Mouse (Mus musculus): ENCODE measurements around the gene Inpp5e. TPM values are rescaled to one million over a fixed set of nuclear protein-coding genes. Genes with fewer than 3 reads are reported as not detected.

Inpp5e gene
- polyA plus RNA-seq, 1 experiment: 47.4 TPM

DNA sequence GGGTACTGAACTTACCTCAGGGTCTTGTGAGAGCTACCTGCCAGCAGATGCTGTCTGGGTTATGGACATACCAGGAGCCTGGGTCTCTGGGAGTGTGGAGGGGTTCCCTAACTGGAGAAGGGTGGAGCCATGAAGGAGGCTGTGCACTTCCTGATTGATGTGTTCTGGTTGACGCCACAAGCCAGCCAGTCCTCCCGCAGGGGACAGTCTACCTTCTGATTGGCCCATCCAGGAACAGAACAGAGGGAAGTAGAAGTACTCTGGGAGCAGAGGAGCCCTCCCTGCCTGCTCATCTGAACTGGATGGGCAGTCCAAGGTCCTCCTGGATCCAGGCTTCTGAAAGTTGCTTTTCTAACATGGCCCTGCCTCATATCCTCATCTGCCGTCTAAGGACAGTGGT, 48.2 kb downstream of the Inpp5e start, which contains the start of gene Card9:
Gene Card9, minus strand, starts transcription at position 147 of the 400 bp plus-strand sequence.
- Histone ChIP-seq H3K4me1 (replicated peaks; ENCODE audit: control insufficient read depth, insufficient read depth, low read length) (peaks cover 30% of the 10 kb centered on the region), H3K27ac (ENCODE audit: control insufficient read depth, insufficient read depth, low read length) (no peak within 1 kb of the TSS), H3K27me3 (ENCODE audit: control insufficient read depth, insufficient read depth, low read length) (no peaks in the 10 kb centered on the region), H3K36me3 (ENCODE audit: control insufficient read depth, insufficient read depth, low read length) (peaks cover 4% of the 10 kb centered on the region; the same call in 1 of the 2 replicates), H3K4me3 (ENCODE audit: control insufficient read depth, insufficient read depth, low read length) (no peak within 1 kb of the TSS)
- TF ChIP-seq CTCF (IDR thresholded peaks at IDR 0.05; ENCODE audit: borderline replicate concordance, control insufficient read depth, extremely low read depth, insufficient read depth, low read length, poor library complexity): no peak
- TF ChIP-seq POLR2A (IDR thresholded peaks at IDR 0.05; ENCODE audit: control insufficient read depth, extremely low read depth, insufficient read depth, low read length, poor library complexity): no peak
- no peak for DNase-seq
- 53% methylated on average over 3 of the region's 3 CpGs for WGBS

DNA sequence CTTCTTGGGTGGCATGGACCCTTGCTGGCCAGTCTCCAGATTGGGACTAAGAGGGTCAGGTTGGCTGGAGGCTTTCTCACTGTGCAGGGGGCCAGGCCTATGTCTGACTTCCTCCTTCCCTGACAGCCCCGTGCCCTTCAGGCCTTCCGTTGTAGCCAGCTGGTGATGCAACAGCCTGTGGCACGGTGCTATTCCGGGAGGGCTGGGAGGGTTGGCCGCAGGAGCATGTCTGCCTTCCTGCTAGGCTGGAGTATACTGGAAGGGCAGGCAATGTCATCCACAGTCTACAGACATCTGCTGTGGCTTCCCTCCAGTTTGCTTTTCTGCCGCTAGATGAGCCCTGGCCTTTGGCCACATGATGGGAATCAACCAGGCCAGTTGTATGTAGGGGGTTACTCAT, 49.0 kb downstream of the Inpp5e start:
- 46% methylated on average over 6 of the region's 6 CpGs for WGBS
- no peak overlapping the region for H3K27ac ChIP-seq (ENCODE audit: control insufficient read depth, insufficient read depth, low read length)
- peaks cover 35% of the 10 kb centered on the region for H3K4me1 ChIP-seq (replicated peaks; ENCODE audit: control insufficient read depth, insufficient read depth, low read length)
- TF ChIP-seq POLR2A (IDR thresholded peaks at IDR 0.05; ENCODE audit: control insufficient read depth, extremely low read depth, insufficient read depth, low read length, poor library complexity) (no peak), CTCF (IDR thresholded peaks at IDR 0.05; ENCODE audit: borderline replicate concordance, control insufficient read depth, extremely low read depth, insufficient read depth, low read length, poor library complexity) (no peak)
- no peaks in the 10 kb centered on the region for H3K27me3 ChIP-seq (ENCODE audit: control insufficient read depth, insufficient read depth, low read length)
- H3K4me3 ChIP-seq (ENCODE audit: control insufficient read depth, insufficient read depth, low read length): no peak overlapping the region
- no peak for DNase-seq
- H3K36me3 ChIP-seq (ENCODE audit: control insufficient read depth, insufficient read depth, low read length): no peaks in the 10 kb centered on the region

DNA sequence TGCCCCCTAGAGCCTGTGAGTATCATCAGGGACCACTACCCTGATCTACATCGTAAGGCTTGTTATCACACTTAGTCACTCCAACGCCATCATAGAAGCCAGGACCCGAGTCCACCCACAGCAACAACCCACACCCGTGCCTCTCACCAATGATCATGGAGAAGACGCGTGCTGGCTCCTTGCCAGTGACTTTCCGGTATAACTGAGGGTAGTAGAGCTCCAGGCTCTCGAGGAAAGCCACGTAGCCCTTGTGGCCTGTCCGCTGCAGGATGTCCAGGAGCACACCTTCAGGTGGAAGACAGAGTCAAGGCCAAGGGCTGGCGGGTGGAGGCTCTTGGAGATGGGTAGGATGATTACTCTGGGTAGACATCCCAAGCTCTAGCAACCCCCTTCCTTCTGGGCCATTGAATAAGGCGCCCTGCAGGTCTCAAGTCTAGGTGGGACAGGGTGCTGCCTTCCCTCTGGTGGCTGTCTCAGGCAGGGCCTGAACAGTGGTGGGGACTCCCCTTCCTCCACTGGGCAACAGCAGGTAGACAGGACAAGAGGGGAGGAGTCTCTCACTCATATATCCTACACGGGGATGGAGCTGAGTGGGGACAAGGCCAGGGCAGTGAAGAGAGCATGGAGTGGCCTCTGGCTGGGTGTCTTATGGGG, 50.2 kb downstream of the Inpp5e start:
- H3K27me3 ChIP-seq (ENCODE audit: control insufficient read depth, insufficient read depth, low read length): no peaks in the 10 kb centered on the region
- no peaks in the 10 kb centered on the region for H3K36me3 ChIP-seq (ENCODE audit: control insufficient read depth, insufficient read depth, low read length)
- no peak overlapping the region for H3K27ac ChIP-seq (ENCODE audit: control insufficient read depth, insufficient read depth, low read length)
- 92% methylated on average over 13 of the region's 13 CpGs for WGBS
- DNase-seq: no peak
- no peak overlapping the region for H3K4me3 ChIP-seq (ENCODE audit: control insufficient read depth, insufficient read depth, low read length)
- peaks cover 35% of the 10 kb centered on the region for H3K4me1 ChIP-seq (replicated peaks; ENCODE audit: control insufficient read depth, insufficient read depth, low read length)
- no peak for TF ChIP-seq POLR2A (IDR thresholded peaks at IDR 0.05; ENCODE audit: control insufficient read depth, extremely low read depth, insufficient read depth, low read length, poor library complexity)
- TF ChIP-seq CTCF (IDR thresholded peaks at IDR 0.05; ENCODE audit: borderline replicate concordance, control insufficient read depth, extremely low read depth, insufficient read depth, low read length, poor library complexity): 0 out of 2 replicates have a peak, but pooled peaks have one; percentile 11

DNA sequence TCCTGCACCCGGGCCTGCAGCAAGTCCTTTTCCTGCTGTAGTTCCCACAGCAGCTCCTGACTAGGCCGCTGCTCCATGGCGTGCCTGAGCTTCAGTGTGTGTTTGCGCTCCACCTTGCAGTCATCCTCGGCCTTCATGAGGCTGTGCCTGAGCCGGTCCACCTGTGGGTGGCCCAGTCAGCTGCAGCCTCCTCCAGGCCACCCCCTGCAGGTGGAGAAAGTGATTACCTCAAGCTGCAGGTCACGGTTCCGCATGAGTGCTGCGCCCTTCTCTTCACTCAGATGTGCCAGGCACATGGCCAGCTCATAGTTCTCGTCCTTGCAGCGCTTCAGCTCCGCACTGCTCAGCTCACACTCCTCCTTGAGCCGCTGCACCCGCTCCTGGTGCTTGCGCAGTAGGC, 51.5 kb downstream of the Inpp5e start:
- Histone ChIP-seq H3K4me1 (replicated peaks; ENCODE audit: control insufficient read depth, insufficient read depth, low read length) (peaks cover 42% of the 10 kb centered on the region), H3K36me3 (ENCODE audit: control insufficient read depth, insufficient read depth, low read length) (no peaks in the 10 kb centered on the region), H3K27ac (ENCODE audit: control insufficient read depth, insufficient read depth, low read length) (no peak overlapping the region), H3K4me3 (ENCODE audit: control insufficient read depth, insufficient read depth, low read length) (no peak overlapping the region), H3K27me3 (ENCODE audit: control insufficient read depth, insufficient read depth, low read length) (no peaks in the 10 kb centered on the region)
- 90% methylated on average over 15 of the region's 15 CpGs for WGBS
- no peak for DNase-seq
- TF ChIP-seq POLR2A (IDR thresholded peaks at IDR 0.05; ENCODE audit: control insufficient read depth, extremely low read depth, insufficient read depth, low read length, poor library complexity) (no peak), CTCF (IDR thresholded peaks at IDR 0.05; ENCODE audit: borderline replicate concordance, control insufficient read depth, extremely low read depth, insufficient read depth, low read length, poor library complexity) (no peak)

DNA sequence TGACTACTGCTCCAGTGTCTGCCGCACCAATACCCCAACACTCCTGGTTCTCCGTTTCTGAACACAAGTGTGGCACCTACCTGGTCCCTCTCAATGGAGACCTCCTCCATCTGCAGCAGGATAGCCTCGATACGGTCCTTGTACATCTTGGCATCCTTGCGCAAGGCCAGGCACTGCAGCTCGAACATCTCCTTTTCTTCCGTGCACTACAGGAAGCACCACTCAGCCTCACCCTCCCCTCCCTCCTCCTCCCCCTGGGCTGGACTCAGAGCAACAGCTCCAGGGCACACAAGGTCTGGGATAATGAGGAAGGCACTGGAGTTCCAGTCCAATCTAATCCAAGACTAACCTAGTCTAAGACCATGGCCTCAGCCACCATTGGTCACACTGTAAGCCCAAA, 52.3 kb downstream of the Inpp5e start:
- TF ChIP-seq CTCF (IDR thresholded peaks at IDR 0.05; ENCODE audit: borderline replicate concordance, control insufficient read depth, extremely low read depth, insufficient read depth, low read length, poor library complexity) (no peak), POLR2A (IDR thresholded peaks at IDR 0.05; ENCODE audit: control insufficient read depth, extremely low read depth, insufficient read depth, low read length, poor library complexity) (no peak)
- Histone ChIP-seq H3K4me1 (replicated peaks; ENCODE audit: control insufficient read depth, insufficient read depth, low read length) (peaks cover 44% of the 10 kb centered on the region), H3K27ac (ENCODE audit: control insufficient read depth, insufficient read depth, low read length) (peak overlapping the region; percentile 29; the same call in 1 of the 2 replicates), H3K4me3 (ENCODE audit: control insufficient read depth, insufficient read depth, low read length) (peak overlapping the region; percentile 32), H3K36me3 (ENCODE audit: control insufficient read depth, insufficient read depth, low read length) (no peaks in the 10 kb centered on the region), H3K27me3 (ENCODE audit: control insufficient read depth, insufficient read depth, low read length) (no peaks in the 10 kb centered on the region)
- peak; percentile 50 for DNase-seq
- 67% methylated on average over 7 of the region's 7 CpGs for WGBS

DNA sequence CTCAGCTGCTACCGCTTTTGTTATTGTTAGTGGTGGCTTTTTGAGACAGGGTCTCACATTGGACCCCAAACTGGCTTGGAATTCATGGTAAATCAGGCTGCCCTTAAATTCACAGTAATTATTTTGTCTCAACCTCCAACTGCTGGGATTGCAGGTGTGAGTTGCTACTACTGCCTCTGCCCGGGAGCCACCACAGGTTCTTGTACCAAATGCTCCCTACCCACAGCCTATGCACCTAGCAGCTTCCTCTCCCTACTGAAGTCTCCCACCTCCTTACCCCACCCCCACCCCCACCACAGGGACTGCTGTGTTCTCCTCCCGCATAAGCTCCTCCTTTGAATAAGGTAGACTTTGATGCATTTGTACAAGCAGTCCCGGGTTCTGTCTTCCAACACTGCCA, 52.8 kb downstream of the Inpp5e start:
- Histone ChIP-seq H3K36me3 (ENCODE audit: control insufficient read depth, insufficient read depth, low read length) (no peaks in the 10 kb centered on the region), H3K4me3 (ENCODE audit: control insufficient read depth, insufficient read depth, low read length) (no peak overlapping the region; the same call in 1 of the 2 replicates), H3K4me1 (replicated peaks; ENCODE audit: control insufficient read depth, insufficient read depth, low read length) (peaks cover 47% of the 10 kb centered on the region), H3K27ac (ENCODE audit: control insufficient read depth, insufficient read depth, low read length) (peak overlapping the region; percentile 29), H3K27me3 (ENCODE audit: control insufficient read depth, insufficient read depth, low read length) (no peaks in the 10 kb centered on the region)
- TF ChIP-seq CTCF (IDR thresholded peaks at IDR 0.05; ENCODE audit: borderline replicate concordance, control insufficient read depth, extremely low read depth, insufficient read depth, low read length, poor library complexity): no peak
- TF ChIP-seq POLR2A (IDR thresholded peaks at IDR 0.05; ENCODE audit: control insufficient read depth, extremely low read depth, insufficient read depth, low read length, poor library complexity): no peak
- WGBS: 28% methylated on average over 4 of the region's 4 CpGs
- DNase-seq: no peak

Measured in thymus, adult 2 months (tissue).